Mouse (Mus musculus) urinary bladder, adult 18-20 months (tissue): ENCODE data around the gene Gpr89.

ENCODE experiments used
- DNase-seq, 2 experiments: peaks; one replicate each; pipeline ENCODE4 v3.0.0; 2022; ENCODE audit warnings: low spot score in 2 of 2, mixed read lengths in 2 of 2

Gene Gpr89

GRCm38 (mm10) chr3:96904851-96905541 lies at the start of gene Gpr89:
Gene Gpr89 (minus strand): TSS chr3:96905346.
- peak; percentile 90 to 93 for DNase-seq

- no peak for DNase-seq
Observed at GRCm38 (mm10) chr3:96953489-96954233, 48.5 kb upstream of the Gpr89 start.

GRCm38 (mm10) chr3:96942706-96943105 lies 37.6 kb upstream of the Gpr89 start:
- DNase-seq, result no peak

GRCm38 (mm10) chr3:96938738-96939137 lies 33.6 kb upstream of the Gpr89 start:
- peak; percentile 73 to 75 for DNase-seq

GRCm38 (mm10) chr3:96937606-96938005 lies 32.5 kb upstream of the Gpr89 start:
- DNase-seq, result no peak

GRCm38 (mm10) chr3:96936241-96936640 lies 31.1 kb upstream of the Gpr89 start:
- DNase-seq, result no peak

GRCm38 (mm10) chr3:96931261-96931681 lies 26.1 kb upstream of the Gpr89 start:
- no peak for DNase-seq

- DNase-seq, result no peak
Observed at GRCm38 (mm10) chr3:96925920-96926319, 20.8 kb upstream of the Gpr89 start, which contains the start of gene Gja8. Gene Gja8 (minus strand): TSS chr3:96926020.

GRCm38 (mm10) chr3:96924631-96925030 lies 19.5 kb upstream of the Gpr89 start:
- no peak for DNase-seq

GRCm38 (mm10) chr3:96920991-96921390 lies 15.8 kb upstream of the Gpr89 start:
- DNase-seq, result no peak

GRCm38 (mm10) chr3:96905592-96905991 lies 446 bp upstream of the Gpr89 start:
- no peak for DNase-seq

GRCm38 (mm10) chr3:96904393-96904792 lies 753 bp downstream of the Gpr89 start, which contains the start of gene Gja5:
Gene Gja5 (plus strand): TSS chr3:96904693.
- DNase-seq, result no peak

GRCm38 (mm10) chr3:96902336-96902999 lies 2.7 kb downstream of the Gpr89 start:
- DNase-seq, result no peak

GRCm38 (mm10) chr3:96883690-96884089 lies 21.5 kb downstream of the Gpr89 start:
- no peak for DNase-seq

- no peak for DNase-seq
Observed at GRCm38 (mm10) chr3:96882061-96882849, 22.9 kb downstream of the Gpr89 start.

GRCm38 (mm10) chr3:96881557-96881956 lies 23.6 kb downstream of the Gpr89 start:
- no peak for DNase-seq

GRCm38 (mm10) chr3:96880385-96880784 lies 24.8 kb downstream of the Gpr89 start:
- DNase-seq, result no peak

GRCm38 (mm10) chr3:96879536-96879935 lies 25.6 kb downstream of the Gpr89 start:
- DNase-seq, result no peak

- DNase-seq, result no peak
Observed at GRCm38 (mm10) chr3:96874808-96875571, 30.2 kb downstream of the Gpr89 start.

- no peak for DNase-seq
Observed at GRCm38 (mm10) chr3:96872501-96872900, 32.6 kb downstream of the Gpr89 start.

- DNase-seq, result no peak
Observed at GRCm38 (mm10) chr3:96871070-96871469, 34.1 kb downstream of the Gpr89 start.
